Mouse (Mus musculus): ENCODE results near the gene Usp38. TPM values are rescaled to one million over a fixed set of nuclear protein-coding genes. Genes with fewer than 3 reads are reported as not detected.
A peak's percentile ranks its signal among the peaks of the same experiment; 100 is the strongest.

Usp38 gene
- polyA plus RNA-seq, 1 experiment from 2014 or later: 15.0 TPM

DNA sequence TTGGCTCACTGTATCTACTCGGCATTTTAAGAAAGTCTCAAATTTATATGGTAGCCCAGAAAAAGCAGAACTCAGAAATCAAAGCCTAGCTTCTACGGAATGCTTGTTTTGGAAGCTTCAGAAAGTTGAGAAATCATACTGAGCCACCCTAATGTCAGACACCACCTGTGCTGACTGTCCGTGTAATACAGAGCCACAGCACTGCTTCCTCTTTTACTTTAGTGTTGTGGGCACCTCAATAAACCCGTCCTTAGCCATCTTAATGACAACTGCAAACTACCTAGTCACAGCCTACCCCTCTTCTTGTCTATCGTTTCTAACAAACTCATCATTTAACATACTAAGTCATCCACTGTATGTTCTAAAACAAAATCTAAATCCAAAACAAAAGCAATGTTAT lies 4.3 kb downstream of the Usp38 start:
- Histone ChIP-seq H3K4me1 (ENCODE audit: control insufficient read depth, insufficient read depth, low read depth, low read length) (peaks cover 20% of the 10 kb centered on the region), H3K9me3 (ENCODE audit: control insufficient read depth, low read length) (no peaks in the 10 kb centered on the region), H3K9ac (ENCODE audit: low read depth, low read length) (no peak overlapping the region), H3K27me3 (replicated peaks; ENCODE audit: control insufficient read depth, insufficient read depth, low read length) (no peaks in the 10 kb centered on the region), H3K4me3 (ENCODE audit: low read length) (no peak overlapping the region), H3K4me2 (ENCODE audit: low read length) (no peak overlapping the region), H3K27ac (ENCODE audit: low read depth, low read length) (no peak overlapping the region), H3K36me3 (ENCODE audit: control insufficient read depth, insufficient read depth, low read length) (peaks cover 3% of the 10 kb centered on the region; the same call in 1 of the 2 replicates)
- 95% methylated on average over 5 of the region's 5 CpGs for WGBS
- ATAC-seq: no peak

DNA sequence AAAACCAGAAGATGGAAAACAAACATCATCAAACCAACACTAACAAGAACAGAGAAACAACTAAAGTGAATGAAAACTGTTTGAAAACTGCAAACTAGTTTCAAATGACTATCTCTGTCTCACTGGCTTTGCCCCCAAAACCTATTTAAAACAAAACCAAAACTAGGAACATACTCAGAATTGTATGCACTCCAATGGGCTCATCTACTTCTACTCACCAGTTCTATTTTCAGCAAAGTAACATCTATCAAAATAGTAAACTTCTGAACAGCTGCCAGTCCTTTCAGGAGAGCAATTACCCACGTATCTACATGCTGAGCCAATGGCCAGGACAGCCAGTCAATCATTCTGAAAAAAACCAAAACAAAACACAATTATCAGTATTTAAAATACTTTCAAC lies 9.6 kb downstream of the Usp38 start:
- no peak overlapping the region for H3K27ac ChIP-seq (ENCODE audit: low read depth, low read length)
- WGBS: 82% methylated on average over 1 of the region's 1 CpGs
- no peak for ATAC-seq
- no peak overlapping the region for H3K9ac ChIP-seq (ENCODE audit: low read depth, low read length)
- H3K4me3 ChIP-seq (ENCODE audit: low read length): no peak overlapping the region
- H3K36me3 ChIP-seq (ENCODE audit: control insufficient read depth, insufficient read depth, low read length): peaks cover 13% of the 10 kb centered on the region
- H3K4me2 ChIP-seq (ENCODE audit: low read length): no peak overlapping the region
- no peaks in the 10 kb centered on the region for H3K9me3 ChIP-seq (ENCODE audit: control insufficient read depth, low read length)
- H3K4me1 ChIP-seq (ENCODE audit: control insufficient read depth, insufficient read depth, low read depth, low read length): no peaks in the 10 kb centered on the region
- no peaks in the 10 kb centered on the region for H3K27me3 ChIP-seq (replicated peaks; ENCODE audit: control insufficient read depth, insufficient read depth, low read length)

GRCm38 (mm10) chr8:80996632-80997031 lies 18.1 kb downstream of the Usp38 start:
- no peaks in the 10 kb centered on the region for H3K9me3 ChIP-seq (ENCODE audit: control insufficient read depth, low read length)
- H3K27ac ChIP-seq (ENCODE audit: low read depth, low read length): no peak overlapping the region
- no peak overlapping the region for H3K4me2 ChIP-seq (ENCODE audit: low read length)
- 23% methylated on average over 1 of the region's 1 CpGs for WGBS
- no peaks in the 10 kb centered on the region for H3K4me1 ChIP-seq (ENCODE audit: control insufficient read depth, insufficient read depth, low read depth, low read length)
- H3K27me3 ChIP-seq (replicated peaks; ENCODE audit: control insufficient read depth, insufficient read depth, low read length): no peaks in the 10 kb centered on the region
- peaks cover 15% of the 10 kb centered on the region for H3K36me3 ChIP-seq (ENCODE audit: control insufficient read depth, insufficient read depth, low read length)
- no peak overlapping the region for H3K4me3 ChIP-seq (ENCODE audit: low read length)
- ATAC-seq: no peak
- H3K9ac ChIP-seq (ENCODE audit: low read depth, low read length): no peak overlapping the region

DNA sequence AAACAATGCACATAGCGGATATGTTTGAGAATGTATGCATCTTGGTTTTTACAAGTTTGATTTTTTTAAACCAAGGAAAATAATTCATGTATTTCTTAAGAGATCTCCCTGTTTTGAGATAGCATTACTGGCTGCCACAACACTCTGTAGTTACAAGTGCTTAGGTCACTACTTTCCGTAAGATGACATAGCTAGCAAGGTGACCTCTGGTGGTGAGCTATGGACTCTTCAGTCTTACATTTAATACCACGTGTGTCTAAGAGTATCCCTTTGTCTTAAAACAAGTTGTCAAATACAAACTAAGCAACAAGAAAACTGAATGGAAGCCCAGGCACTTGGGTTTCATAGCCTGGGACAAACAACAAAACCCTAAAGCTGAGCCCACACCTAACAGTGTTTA lies 22.8 kb downstream of the Usp38 start:
- Histone ChIP-seq H3K4me2 (ENCODE audit: low read length) (no peak overlapping the region), H3K9ac (ENCODE audit: low read depth, low read length) (no peak overlapping the region), H3K27ac (ENCODE audit: low read depth, low read length) (no peak overlapping the region), H3K4me1 (ENCODE audit: control insufficient read depth, insufficient read depth, low read depth, low read length) (no peaks in the 10 kb centered on the region), H3K4me3 (ENCODE audit: low read length) (no peak overlapping the region), H3K27me3 (replicated peaks; ENCODE audit: control insufficient read depth, insufficient read depth, low read length) (no peaks in the 10 kb centered on the region), H3K36me3 (ENCODE audit: control insufficient read depth, insufficient read depth, low read length) (peaks cover 11% of the 10 kb centered on the region), H3K9me3 (ENCODE audit: control insufficient read depth, low read length) (no peaks in the 10 kb centered on the region)
- peak; percentile 89 for ATAC-seq
- WGBS: 47% methylated on average over 3 of the region's 3 CpGs

DNA sequence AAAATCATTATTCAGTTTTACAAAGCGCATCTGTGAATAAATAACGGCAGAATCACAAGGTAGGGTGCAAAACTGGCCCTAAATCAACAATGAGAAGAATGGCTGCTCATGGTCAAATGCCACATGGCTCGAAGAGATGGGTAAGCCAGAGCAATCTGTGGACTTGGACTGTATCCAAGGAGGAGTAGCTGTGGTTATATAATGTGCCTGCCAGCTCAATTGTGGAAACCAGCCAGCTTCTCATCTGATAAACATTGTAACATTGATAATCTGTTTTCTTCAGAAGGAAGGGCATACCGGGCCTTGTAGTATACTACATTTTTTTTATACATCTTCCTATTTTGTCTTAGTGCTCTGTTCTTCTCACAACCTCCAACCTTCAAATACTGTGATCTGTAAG lies 31.9 kb downstream of the Usp38 start:
- Histone ChIP-seq H3K9ac (ENCODE audit: low read depth, low read length) (no peak overlapping the region), H3K4me2 (ENCODE audit: low read length) (no peak overlapping the region), H3K27me3 (replicated peaks; ENCODE audit: control insufficient read depth, insufficient read depth, low read length) (no peaks in the 10 kb centered on the region), H3K4me3 (ENCODE audit: low read length) (no peak overlapping the region), H3K4me1 (ENCODE audit: control insufficient read depth, insufficient read depth, low read depth, low read length) (no peaks in the 10 kb centered on the region), H3K9me3 (ENCODE audit: control insufficient read depth, low read length) (no peaks in the 10 kb centered on the region), H3K27ac (ENCODE audit: low read depth, low read length) (no peak overlapping the region), H3K36me3 (ENCODE audit: control insufficient read depth, insufficient read depth, low read length) (peaks cover 15% of the 10 kb centered on the region)
- 51% methylated on average over 4 of the region's 4 CpGs for WGBS
- ATAC-seq: peak; percentile 42; the same call in 1 of the 2 replicates

DNA sequence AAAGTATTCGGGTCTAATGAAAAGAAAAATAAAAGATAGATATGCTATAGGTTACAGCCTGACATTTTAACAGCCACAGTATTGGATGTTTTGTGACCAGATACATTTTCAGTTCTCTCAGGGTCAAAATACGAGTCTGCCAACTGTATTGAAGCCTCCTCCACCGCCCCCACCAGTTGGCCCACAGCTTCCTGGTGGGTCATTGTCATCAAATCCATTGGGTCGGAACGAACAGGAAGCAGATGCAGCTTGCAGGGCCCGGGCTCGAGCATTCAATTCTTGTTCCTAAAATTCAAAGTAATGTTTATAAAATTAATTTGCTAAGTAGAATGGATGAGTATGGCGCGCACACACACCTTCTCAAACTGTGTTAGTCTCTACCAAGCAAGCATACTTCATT lies 33.0 kb downstream of the Usp38 start:
- WGBS: 73% methylated on average over 9 of the region's 9 CpGs
- no peak for ATAC-seq
- H3K27ac ChIP-seq (ENCODE audit: low read depth, low read length): no peak overlapping the region
- H3K4me2 ChIP-seq (ENCODE audit: low read length): no peak overlapping the region
- H3K9ac ChIP-seq (ENCODE audit: low read depth, low read length): no peak overlapping the region
- H3K4me1 ChIP-seq (ENCODE audit: control insufficient read depth, insufficient read depth, low read depth, low read length): no peaks in the 10 kb centered on the region
- no peak overlapping the region for H3K4me3 ChIP-seq (ENCODE audit: low read length)
- no peaks in the 10 kb centered on the region for H3K9me3 ChIP-seq (ENCODE audit: control insufficient read depth, low read length)
- peaks cover 15% of the 10 kb centered on the region for H3K36me3 ChIP-seq (ENCODE audit: control insufficient read depth, insufficient read depth, low read length)
- H3K27me3 ChIP-seq (replicated peaks; ENCODE audit: control insufficient read depth, insufficient read depth, low read length): no peaks in the 10 kb centered on the region

DNA sequence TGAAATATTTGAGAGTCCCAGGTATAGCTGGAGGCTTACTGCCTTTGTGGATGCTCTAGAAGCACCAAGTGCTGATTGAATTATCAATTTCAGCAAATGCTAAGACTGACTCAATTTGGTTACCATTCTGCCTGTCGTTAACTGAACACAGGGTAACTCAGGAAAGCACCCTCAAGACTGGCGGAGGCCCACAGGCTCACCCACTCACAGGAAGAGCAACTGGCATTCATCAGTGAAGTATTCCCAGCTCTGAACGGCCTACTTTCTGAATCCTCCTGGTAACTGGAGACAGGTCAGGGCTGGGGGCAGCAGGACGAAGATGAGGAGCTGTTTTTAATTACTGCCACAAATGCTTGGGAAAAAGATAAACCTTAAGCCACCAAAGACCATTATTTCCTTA lies 34.7 kb downstream of the Usp38 start:
- H3K4me3 ChIP-seq (ENCODE audit: low read length): no peak overlapping the region
- no peaks in the 10 kb centered on the region for H3K9me3 ChIP-seq (ENCODE audit: control insufficient read depth, low read length)
- H3K4me2 ChIP-seq (ENCODE audit: low read length): no peak overlapping the region
- no peaks in the 10 kb centered on the region for H3K27me3 ChIP-seq (replicated peaks; ENCODE audit: control insufficient read depth, insufficient read depth, low read length)
- no peaks in the 10 kb centered on the region for H3K4me1 ChIP-seq (ENCODE audit: control insufficient read depth, insufficient read depth, low read depth, low read length)
- H3K27ac ChIP-seq (ENCODE audit: low read depth, low read length): no peak overlapping the region
- no peak for ATAC-seq
- no peak overlapping the region for H3K9ac ChIP-seq (ENCODE audit: low read depth, low read length)
- WGBS: 88% methylated on average over 4 of the region's 4 CpGs
- peaks cover 12% of the 10 kb centered on the region for H3K36me3 ChIP-seq (ENCODE audit: control insufficient read depth, insufficient read depth, low read length)

DNA sequence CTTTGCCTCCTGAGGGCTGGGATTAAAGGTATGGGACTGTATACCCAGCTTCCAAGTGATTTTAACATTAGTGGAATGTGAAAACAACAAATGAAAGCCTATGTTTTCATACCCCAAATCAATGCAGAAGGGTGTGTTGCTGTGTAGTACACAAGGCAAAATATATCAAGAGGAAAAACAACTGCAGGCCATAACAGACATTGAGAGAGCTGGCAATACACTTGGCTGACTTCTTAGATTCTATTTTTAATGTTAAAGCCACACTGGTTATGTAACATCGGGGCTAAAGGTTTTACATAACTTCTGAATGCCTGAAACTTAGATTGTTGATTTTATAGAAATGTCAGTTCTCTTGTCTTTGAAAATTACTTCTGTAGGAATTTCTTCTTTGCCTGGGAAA lies 37.5 kb downstream of the Usp38 start:
- Histone ChIP-seq H3K27me3 (replicated peaks; ENCODE audit: control insufficient read depth, insufficient read depth, low read length) (no peaks in the 10 kb centered on the region), H3K4me2 (ENCODE audit: low read length) (no peak overlapping the region), H3K9me3 (ENCODE audit: control insufficient read depth, low read length) (no peaks in the 10 kb centered on the region), H3K4me3 (ENCODE audit: low read length) (no peak overlapping the region), H3K9ac (ENCODE audit: low read depth, low read length) (no peak overlapping the region), H3K27ac (ENCODE audit: low read depth, low read length) (no peak overlapping the region), H3K4me1 (ENCODE audit: control insufficient read depth, insufficient read depth, low read depth, low read length) (no peaks in the 10 kb centered on the region), H3K36me3 (ENCODE audit: control insufficient read depth, insufficient read depth, low read length) (peaks cover 6% of the 10 kb centered on the region; the same call in 1 of the 2 replicates)
- 85% methylated on average over 1 of the region's 1 CpGs for WGBS
- no peak for ATAC-seq

DNA sequence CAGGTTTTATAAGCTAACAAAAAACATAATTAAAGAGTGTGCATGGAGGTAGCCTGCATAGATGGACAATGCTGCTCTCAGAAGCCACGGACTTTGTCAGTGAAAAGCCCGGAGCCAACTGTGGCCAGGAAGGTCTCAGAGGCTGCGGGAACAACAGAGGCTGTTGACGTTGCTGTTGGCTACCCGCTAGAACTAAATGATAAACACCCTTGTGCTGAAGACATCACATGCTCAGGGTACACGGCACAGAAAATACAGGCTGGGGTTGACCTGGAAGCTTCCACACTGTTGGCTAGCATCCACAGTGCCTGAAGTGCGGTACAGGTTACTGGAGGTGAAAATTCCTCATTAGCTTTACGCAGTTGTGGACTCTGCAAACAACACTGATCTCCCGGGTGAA lies 43.6 kb downstream of the Usp38 start:
- Histone ChIP-seq H3K27ac (ENCODE audit: low read depth, low read length) (no peak overlapping the region), H3K9ac (ENCODE audit: low read depth, low read length) (no peak overlapping the region), H3K9me3 (ENCODE audit: control insufficient read depth, low read length) (no peaks in the 10 kb centered on the region), H3K4me3 (ENCODE audit: low read length) (no peak overlapping the region), H3K27me3 (replicated peaks; ENCODE audit: control insufficient read depth, insufficient read depth, low read length) (no peaks in the 10 kb centered on the region), H3K36me3 (ENCODE audit: control insufficient read depth, insufficient read depth, low read length) (no peaks in the 10 kb centered on the region), H3K4me1 (ENCODE audit: control insufficient read depth, insufficient read depth, low read depth, low read length) (no peaks in the 10 kb centered on the region), H3K4me2 (ENCODE audit: low read length) (no peak overlapping the region)
- WGBS: 87% methylated on average over 8 of the region's 9 CpGs
- ATAC-seq: no peak
